Mouse (Mus musculus) cerebellum, adult 11-12 months (tissue): ENCODE data around the gene Slfn9.
"Not testable (repeated sequence)": the region's sequence is repeated elsewhere in the genome, so short reads cannot be mapped to it uniquely, and the experiment has no call there.

Experiments
- DNase-seq: peaks from one replicate; pipeline ENCODE4 v3.0.0; 2022

Gene Slfn9

DNA sequence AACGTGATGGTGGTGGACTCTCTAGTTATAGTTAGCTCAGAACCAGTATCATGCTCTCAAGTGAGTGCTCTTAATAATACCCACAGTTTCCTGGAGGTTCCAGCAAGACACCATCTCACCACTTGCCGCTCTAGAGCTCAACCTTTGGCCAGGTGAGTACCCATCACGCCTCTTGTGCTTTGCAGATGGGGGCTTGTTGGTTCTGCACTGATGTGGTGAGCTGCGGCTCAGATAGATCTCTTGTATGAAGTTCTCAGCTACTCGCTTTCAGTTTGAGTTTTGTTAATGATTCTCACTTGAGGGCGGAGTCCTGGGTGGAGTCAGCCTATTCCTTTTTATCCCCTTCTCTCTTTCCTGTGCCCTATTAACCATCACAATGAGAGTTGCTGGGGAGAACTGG, 37.0 kb downstream of the Slfn9 start:
- no peak for DNase-seq

GRCm38 (mm10) chr11:82952612-82953542, 38.8 kb downstream of the Slfn9 start:
- no peak for DNase-seq

DNA sequence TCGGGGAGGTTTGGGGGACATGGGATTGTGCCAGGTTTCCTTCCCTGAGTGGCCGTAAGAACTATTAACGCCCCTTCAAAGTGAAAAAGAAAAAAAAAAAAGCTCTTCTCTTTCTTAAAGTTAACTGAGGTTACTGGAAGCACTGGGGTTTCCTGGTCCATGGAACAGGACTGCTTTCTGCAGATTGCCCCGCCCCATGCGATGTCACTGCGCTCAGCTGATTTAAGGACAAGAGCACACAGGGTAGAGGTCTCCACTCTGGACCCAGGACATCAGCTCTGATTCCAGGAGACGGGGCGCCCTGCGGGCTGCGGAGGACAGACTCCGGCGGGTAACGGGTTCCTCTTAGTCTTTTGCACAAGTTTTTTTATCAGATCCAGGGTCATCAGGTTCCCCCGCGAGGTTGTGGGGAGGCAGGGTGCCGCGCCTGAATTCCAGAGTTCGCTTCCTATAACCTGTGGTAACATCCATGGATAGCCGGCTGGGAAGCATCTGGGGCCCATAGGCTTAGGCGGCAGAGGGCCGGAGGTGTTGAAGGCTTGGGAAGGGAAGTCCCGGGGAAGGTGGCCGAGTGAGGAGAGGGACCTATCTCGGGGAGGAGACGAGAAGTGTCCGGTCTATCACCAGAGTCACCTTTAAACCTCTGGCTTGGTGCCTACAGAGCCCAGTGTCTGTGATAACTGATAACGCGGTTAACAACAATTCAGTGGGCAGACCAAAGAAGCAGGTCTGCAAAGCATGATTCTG, 39.6 kb downstream of the Slfn9 start:
- DNase-seq = no peak

GRCm38 (mm10) chr11:82950736-82951481, 40.7 kb downstream of the Slfn9 start, which contains the start of gene Slfn5:
Gene Slfn5 (plus strand): TSS chr11:82951349.
- no peak for DNase-seq

GRCm38 (mm10) chr11:82949036-82949435, 42.6 kb downstream of the Slfn9 start:
- DNase-seq = no peak

DNA sequence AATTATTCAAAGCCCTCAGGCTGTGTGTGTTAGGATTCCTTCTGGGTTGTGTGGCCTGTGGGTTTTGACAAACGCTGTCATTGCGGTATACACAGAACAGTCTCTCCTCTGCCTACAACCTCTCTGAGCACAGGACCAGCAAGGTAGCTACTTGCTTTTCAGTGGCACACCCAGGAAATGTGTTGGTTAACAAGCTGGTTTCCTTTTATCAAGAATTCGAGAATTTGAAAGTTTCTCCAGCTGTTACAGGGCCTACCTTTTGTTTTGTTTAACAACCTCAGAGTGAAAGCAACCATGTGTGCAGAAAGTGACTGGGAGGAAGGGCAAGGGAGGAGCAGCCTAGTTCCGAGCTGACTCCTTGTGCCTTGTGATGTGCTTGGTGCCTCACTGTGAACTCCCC, 44.2 kb downstream of the Slfn9 start:
- DNase-seq = no peak

- DNase-seq = no peak
Observed at GRCm38 (mm10) chr11:82945636-82946035, 46.0 kb downstream of the Slfn9 start.

- DNase-seq = no peak
Observed at GRCm38 (mm10) chr11:82943336-82943735, 48.3 kb downstream of the Slfn9 start.

DNA sequence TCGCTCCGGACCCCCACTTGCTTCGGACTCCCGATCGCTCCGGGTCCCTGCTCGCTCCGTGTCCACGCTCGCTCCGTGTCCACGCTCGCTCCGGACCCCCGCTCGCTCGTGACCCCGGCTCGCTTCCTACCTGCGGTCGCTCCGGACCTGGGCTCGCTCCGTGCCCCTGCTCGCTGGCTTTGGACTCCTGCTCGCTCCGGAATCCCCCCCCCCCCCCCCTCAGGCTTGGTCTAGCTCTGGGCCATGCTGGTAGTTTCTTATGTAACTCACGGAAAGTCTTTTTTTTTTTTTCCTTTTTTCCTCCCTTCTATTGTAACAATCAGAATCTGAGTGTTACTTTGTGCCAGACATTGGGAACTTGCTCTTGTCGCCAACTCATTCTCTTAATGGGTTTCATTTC, 58.4 kb downstream of the Slfn9 start:
- DNase-seq = no peak

DNA sequence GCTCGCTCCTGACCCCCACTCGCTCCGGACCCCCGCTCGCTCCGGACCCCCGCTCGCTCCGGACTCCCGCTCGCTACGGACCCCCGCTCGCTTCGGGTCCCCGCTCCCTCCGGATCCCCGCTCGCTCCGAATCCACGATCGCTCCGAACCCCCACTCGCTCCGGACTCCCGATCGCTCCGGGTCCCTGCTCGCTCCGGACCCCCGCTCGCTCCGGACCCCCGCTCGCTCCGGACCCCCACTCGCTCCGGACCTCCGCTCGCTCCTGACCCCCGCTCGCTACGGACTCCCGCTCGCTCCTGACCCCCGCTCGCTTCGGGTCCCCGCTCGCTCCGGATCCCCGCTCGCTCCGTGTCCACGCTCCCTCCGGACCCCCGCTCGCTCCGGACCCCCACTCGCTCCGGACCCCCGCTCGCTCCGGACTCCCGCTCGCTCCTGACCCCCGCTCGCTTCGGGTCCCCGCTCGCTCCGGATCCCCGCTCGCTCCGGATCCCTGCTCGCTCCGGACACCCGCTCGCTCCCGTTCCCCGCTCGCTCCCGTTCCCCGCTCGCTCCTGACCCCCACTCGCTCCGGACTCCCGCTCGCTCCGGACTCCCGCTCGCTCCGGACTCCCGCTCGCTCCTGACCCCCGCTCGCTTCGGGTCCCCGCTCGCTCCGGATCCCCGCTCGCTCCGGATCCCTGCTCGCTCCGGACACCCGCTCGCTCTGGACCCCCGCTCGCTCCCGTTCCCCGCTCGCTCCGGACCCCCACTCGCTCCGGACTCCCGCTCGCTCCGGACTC, 59.8 kb downstream of the Slfn9 start:
- DNase-seq = not testable (repeated sequence)

- not testable (repeated sequence) for DNase-seq
Observed at GRCm38 (mm10) chr11:82931161-82931560, 60.5 kb downstream of the Slfn9 start.

- not testable (repeated sequence) for DNase-seq
Observed at GRCm38 (mm10) chr11:82930391-82930955, 61.2 kb downstream of the Slfn9 start.

DNA sequence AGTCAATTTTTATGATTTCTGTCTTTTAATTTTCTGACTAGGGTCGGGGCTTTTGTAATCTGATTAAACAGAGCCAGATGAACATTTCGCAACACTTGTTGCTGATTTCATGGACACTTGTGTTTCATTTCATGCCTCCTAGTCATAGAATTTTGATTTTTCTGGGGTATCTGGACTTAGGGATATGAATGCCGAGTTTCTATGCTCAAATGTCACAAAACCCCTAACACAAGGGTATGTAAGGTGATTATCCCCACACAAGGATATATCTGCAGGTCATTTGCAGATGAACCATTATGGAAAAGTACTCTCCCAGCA, 62.0 kb downstream of the Slfn9 start:
- DNase-seq = no peak

DNA sequence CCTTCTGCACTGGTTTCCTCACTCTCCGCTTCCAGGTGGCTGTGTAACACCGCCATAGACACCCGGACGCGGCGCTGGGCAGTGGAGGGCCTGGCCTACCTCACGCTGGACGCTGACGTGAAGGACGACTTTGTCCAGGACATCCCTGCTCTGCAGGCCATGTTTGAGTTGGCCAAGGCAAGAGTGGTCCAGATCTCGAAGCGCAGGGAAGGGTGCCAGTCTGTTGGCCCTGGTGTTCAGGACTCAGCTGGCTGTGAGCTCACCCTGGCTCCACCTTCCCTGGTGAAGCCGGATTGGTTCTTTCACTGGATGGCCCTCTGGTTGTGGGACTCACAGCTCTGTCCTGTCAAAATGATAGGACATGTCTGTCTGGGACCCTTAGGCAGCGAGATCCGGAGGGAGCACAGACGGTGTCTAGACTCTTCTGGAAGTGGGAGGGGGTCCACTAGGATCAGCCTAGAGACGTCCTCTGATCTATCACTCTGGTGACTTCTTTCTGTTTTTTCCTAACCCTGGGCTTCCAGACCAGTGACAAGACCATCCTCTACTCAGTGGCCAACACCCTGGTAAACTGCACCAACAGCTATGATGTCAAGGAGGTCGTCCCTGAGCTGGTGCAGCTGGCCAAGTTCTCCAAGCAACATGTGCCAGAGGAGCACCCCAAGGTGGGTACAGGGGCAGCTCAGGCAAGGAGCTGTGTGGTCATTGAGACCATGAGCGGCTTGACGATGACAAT, 62.6 kb downstream of the Slfn9 start:
- no peak for DNase-seq
